Mouse (Mus musculus): ENCODE measurements at regions not wholly inside any gene's neighbourhood (a gene's known extent, or its start where the extent isn't known, plus 50 kb on each side); places are given as distances from the start of the nearest gene placed in this dataset.

DNA sequence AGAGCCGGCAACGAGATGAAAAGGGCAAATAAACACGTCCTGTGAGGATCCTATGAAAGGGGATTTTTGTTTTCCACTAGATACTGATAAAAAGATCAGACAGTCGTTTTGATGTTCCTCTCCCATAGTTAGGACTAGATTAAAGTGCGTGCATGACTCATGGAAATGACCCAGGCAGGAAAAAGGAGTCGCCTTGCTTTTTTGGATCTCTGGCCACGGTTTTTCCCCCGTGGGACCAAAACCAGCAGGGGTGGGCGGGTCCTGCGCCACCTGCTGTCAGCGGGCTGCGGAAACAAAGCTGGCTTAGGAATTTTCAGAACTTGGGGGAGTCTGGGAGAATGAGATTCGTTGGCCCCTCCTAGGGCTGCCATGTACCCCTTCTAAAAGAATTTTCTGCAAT, 91.5 kb upstream of the Ankrd55 start:
- TF ChIP-seq CTCF (IDR thresholded peaks at IDR 0.05; ENCODE audit: low read depth, low read length): peak; percentile 35
- no peak for TF ChIP-seq EP300 (IDR thresholded peaks at IDR 0.05; ENCODE audit: insufficient read depth, low read depth, low read length)

Data from ES-Bruce4 (cell line).